Mouse (Mus musculus): ENCODE measurements at regions not wholly inside any gene's neighbourhood (a gene's known extent, or its start where the extent isn't known, plus 50 kb on each side); places are given as distances from the start of the nearest gene placed in this dataset.

DNA sequence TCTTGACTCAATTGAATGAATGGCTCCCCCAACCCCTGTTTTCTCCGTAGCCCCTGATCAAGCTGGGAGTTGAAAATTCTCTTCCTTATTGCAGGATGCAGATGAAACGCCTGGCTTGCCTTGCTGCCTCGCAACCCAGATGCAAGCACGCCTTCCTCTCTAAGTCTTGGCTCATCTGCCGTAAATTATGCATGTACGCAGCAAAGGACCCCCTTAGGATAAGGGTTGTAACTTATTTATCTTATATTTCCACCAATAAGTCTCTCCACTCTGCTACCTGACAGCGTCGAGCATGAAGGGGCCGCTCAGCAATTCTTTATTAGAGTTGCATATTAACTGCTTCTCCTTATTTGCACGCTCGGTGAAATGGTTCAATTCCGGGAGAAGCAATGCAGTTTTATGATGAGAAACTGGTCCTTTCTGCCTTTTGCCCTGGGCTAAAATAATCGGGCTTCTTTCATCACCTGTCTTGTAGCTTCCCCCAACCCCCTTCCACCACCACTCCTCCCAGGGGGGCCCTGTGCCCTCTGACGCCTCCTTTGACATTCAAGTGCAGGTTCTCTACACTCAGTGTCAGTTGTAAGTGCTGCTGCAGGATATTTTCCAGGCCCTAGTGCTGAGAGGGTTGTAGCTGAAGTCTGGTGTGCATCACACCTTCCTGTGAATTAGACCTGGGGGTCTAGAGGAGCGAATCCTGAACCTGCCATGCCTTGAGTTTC lies 246.0 kb downstream of the Eipr1 start:
- DNase-seq (ENCODE audit: low spot score) (peak; percentile 3), ATAC-seq (ENCODE audit: low FRiP score) (no peak)
- Histone ChIP-seq H3K9ac (replicated peaks; ENCODE audit: low read length, poor library complexity, severe bottlenecking) (no peak overlapping the region), H3K9me3 (ENCODE audit: low read length) (no peaks in the 10 kb centered on the region), H3K27ac (ENCODE audit: low read depth, low read length) (no peak overlapping the region), H3K4me3 (ENCODE audit: low read depth, low read length) (no peak overlapping the region), H3K4me2 (ENCODE audit: low read depth, low read length, poor library complexity, severe bottlenecking) (no peak overlapping the region), H3K4me1 (ENCODE audit: insufficient read depth, low read length) (no peaks in the 10 kb centered on the region), H3K27me3 (ENCODE audit: insufficient read depth, low read length) (no peaks in the 10 kb centered on the region), H3K36me3 (ENCODE audit: insufficient read depth, low read length) (no peaks in the 10 kb centered on the region)
- TF ChIP-seq CTCF (IDR thresholded peaks at IDR 0.05) = no peak
- WGBS = 53% methylated on average over 15 of the region's 15 CpGs

DNA sequence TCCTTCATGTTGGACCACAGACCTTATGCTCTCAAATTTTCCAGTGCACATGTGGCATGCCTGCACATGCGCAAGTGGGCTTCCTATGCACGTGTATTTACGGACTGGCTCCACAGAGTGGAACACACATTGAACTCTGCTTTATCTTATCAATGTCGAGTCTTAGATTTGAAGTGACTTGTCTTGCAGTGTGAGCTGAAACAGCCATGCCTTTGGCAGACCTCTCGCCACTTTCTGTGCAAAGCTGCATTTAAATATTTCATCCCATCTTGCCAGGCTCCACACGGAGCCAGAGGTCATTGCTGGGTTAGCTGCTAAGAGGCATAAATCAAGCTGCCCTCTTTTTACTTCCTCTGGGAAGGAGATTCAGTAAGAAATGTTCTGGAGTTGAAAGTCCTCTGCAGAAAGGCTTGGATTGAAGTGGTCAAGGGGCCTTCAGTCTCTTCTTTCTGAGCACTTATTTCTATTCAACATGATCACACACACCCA lies 248.4 kb downstream of the Eipr1 start:
- no peaks in the 10 kb centered on the region for H3K36me3 ChIP-seq (ENCODE audit: insufficient read depth, low read length)
- no peak overlapping the region for H3K27ac ChIP-seq (ENCODE audit: low read depth, low read length)
- no peak overlapping the region for H3K4me2 ChIP-seq (ENCODE audit: low read depth, low read length, poor library complexity, severe bottlenecking)
- H3K9me3 ChIP-seq (ENCODE audit: low read length) = no peaks in the 10 kb centered on the region
- ATAC-seq (ENCODE audit: low FRiP score) (no peak), DNase-seq (ENCODE audit: low spot score) (no peak)
- no peak overlapping the region for H3K9ac ChIP-seq (replicated peaks; ENCODE audit: low read length, poor library complexity, severe bottlenecking)
- H3K4me1 ChIP-seq (ENCODE audit: insufficient read depth, low read length) = no peaks in the 10 kb centered on the region
- WGBS = 66% methylated on average over 6 of the region's 6 CpGs
- no peak for TF ChIP-seq CTCF (IDR thresholded peaks at IDR 0.05)
- no peak overlapping the region for H3K4me3 ChIP-seq (ENCODE audit: low read depth, low read length)
- H3K27me3 ChIP-seq (ENCODE audit: insufficient read depth, low read length) = no peaks in the 10 kb centered on the region

DNA sequence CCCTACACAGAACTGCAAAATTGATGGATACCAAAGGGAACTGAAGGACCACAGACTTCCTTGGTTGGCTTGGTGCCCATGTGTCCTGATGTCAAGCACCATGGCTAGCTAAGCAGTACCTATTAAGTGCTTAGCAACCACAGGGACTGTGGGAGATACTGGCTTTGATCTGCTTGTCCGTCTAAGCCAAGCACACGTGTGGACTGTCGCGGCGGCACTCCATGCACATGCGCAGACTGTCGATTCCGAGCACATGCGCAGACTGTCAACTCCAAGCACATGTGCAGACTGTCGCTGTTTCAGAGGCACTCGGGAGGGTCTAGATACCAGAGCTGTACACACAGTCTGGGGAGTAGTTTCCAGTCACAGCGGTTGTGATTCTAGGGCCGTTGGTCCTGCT lies 252.9 kb downstream of the Eipr1 start:
- Histone ChIP-seq H3K36me3 (ENCODE audit: insufficient read depth, low read length) (no peaks in the 10 kb centered on the region), H3K27me3 (ENCODE audit: insufficient read depth, low read length) (no peaks in the 10 kb centered on the region), H3K4me2 (ENCODE audit: low read depth, low read length, poor library complexity, severe bottlenecking) (no peak overlapping the region), H3K9me3 (ENCODE audit: low read length) (no peaks in the 10 kb centered on the region), H3K27ac (ENCODE audit: low read depth, low read length) (no peak overlapping the region), H3K9ac (replicated peaks; ENCODE audit: low read length, poor library complexity, severe bottlenecking) (no peak overlapping the region), H3K4me1 (ENCODE audit: insufficient read depth, low read length) (no peaks in the 10 kb centered on the region), H3K4me3 (ENCODE audit: low read depth, low read length) (no peak overlapping the region)
- 0 out of 2 replicates have a peak, but pooled peaks have one; percentile 41 for ATAC-seq (ENCODE audit: low FRiP score)
- 60% methylated on average over 13 of the region's 13 CpGs for WGBS
- no peak for TF ChIP-seq CTCF (IDR thresholded peaks at IDR 0.05)
- DNase-seq (ENCODE audit: low spot score) = peak; percentile 57

DNA sequence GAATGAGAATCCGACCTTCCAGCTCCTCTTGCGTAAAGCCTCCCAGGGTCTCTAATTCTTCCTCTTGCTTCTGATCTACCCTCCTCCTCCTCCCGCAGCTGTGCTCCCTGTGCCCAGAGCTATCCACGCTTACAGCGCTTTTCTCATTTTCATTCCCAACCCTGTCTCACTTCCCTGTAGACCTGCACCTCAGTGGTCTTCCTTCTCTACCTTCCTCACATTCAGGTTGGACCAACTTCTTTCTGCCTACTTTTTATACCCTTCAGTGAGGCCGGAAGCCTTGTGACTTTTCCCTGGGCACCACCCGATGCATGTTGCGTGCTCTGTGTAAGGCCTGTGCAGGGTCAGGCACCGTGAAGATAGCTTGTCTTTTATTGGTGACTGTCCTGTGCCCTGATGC lies 263.0 kb downstream of the Eipr1 start:
- Histone ChIP-seq H3K4me3 (ENCODE audit: low read depth, low read length) (no peak overlapping the region), H3K9me3 (ENCODE audit: low read length) (no peaks in the 10 kb centered on the region), H3K27ac (ENCODE audit: low read depth, low read length) (no peak overlapping the region), H3K27me3 (ENCODE audit: insufficient read depth, low read length) (no peaks in the 10 kb centered on the region), H3K9ac (replicated peaks; ENCODE audit: low read length, poor library complexity, severe bottlenecking) (no peak overlapping the region), H3K36me3 (ENCODE audit: insufficient read depth, low read length) (no peaks in the 10 kb centered on the region), H3K4me2 (ENCODE audit: low read depth, low read length, poor library complexity, severe bottlenecking) (no peak overlapping the region), H3K4me1 (ENCODE audit: insufficient read depth, low read length) (no peaks in the 10 kb centered on the region; the same call in 1 of the 2 replicates)
- ATAC-seq (ENCODE audit: low FRiP score) = no peak
- 88% methylated on average over 9 of the region's 9 CpGs for WGBS
- TF ChIP-seq CTCF (IDR thresholded peaks at IDR 0.05) = no peak
- DNase-seq (ENCODE audit: low spot score) = no peak

DNA sequence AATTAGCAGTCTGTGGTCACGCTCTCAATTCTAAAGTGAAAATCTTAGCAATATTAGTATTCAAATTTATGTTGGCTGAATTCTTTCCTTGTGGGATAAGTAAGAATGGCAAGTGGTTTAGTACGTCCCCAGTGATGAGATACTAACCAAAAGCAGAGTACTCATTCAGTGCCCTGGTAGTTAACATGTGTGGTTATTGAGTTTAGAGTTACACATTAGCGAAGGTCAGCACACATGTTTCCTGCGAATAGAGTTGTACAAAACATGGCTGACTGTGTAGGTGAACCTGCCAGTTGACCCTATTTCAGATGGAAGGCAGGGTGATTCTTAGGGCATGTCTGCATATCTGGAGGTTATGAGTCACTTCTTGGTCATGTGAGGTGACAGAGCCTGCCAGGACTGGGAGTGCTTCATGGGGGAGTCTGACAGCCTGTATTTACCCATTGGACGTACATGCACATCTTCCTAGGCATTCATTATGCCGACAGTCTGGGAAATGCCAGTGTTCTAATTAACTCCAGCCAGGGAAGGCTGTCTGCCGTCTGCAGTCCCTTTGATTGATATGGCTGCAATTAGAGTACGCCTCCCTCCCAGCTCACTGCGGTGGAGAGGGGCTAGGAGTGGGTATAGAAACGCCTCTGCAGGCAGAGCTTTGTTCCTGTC lies 263.7 kb downstream of the Eipr1 start:
- ATAC-seq (ENCODE audit: low FRiP score) (no peak), DNase-seq (ENCODE audit: low spot score) (peak; percentile 50)
- Histone ChIP-seq H3K9me3 (ENCODE audit: low read length) (no peaks in the 10 kb centered on the region), H3K36me3 (ENCODE audit: insufficient read depth, low read length) (no peaks in the 10 kb centered on the region), H3K27me3 (ENCODE audit: insufficient read depth, low read length) (no peaks in the 10 kb centered on the region), H3K4me2 (ENCODE audit: low read depth, low read length, poor library complexity, severe bottlenecking) (no peak overlapping the region), H3K4me1 (ENCODE audit: insufficient read depth, low read length) (no peaks in the 10 kb centered on the region; the same call in 1 of the 2 replicates), H3K4me3 (ENCODE audit: low read depth, low read length) (no peak overlapping the region), H3K27ac (ENCODE audit: low read depth, low read length) (no peak overlapping the region), H3K9ac (replicated peaks; ENCODE audit: low read length, poor library complexity, severe bottlenecking) (no peak overlapping the region)
- WGBS = 53% methylated on average over 10 of the region's 10 CpGs
- TF ChIP-seq CTCF (IDR thresholded peaks at IDR 0.05) = no peak

DNA sequence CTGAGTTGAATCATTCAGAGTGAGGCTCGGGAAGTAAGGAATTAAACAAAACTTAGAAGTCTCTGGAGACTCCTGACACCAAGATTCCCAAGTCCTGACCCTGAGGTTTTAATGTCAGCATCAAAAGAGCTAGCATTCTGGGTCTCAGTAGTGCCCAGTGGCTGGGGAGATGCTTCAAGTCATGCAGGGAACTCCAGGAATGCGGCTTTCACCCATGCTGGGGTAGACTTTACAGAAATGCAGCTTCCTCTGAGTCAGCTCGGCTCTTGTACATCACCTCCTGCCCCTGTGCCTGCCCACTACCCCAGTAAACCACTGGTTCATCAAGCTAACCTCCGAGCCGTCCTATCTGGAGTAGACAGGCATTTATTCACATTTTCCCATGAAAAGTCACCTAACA lies 269.5 kb downstream of the Eipr1 start:
- Histone ChIP-seq H3K4me3 (ENCODE audit: low read depth, low read length) (no peak overlapping the region), H3K9ac (replicated peaks; ENCODE audit: low read length, poor library complexity, severe bottlenecking) (no peak overlapping the region), H3K4me1 (ENCODE audit: insufficient read depth, low read length) (no peaks in the 10 kb centered on the region), H3K9me3 (ENCODE audit: low read length) (no peaks in the 10 kb centered on the region), H3K27ac (ENCODE audit: low read depth, low read length) (no peak overlapping the region), H3K36me3 (ENCODE audit: insufficient read depth, low read length) (no peaks in the 10 kb centered on the region), H3K4me2 (ENCODE audit: low read depth, low read length, poor library complexity, severe bottlenecking) (no peak overlapping the region), H3K27me3 (ENCODE audit: insufficient read depth, low read length) (no peaks in the 10 kb centered on the region)
- no peak for TF ChIP-seq CTCF (IDR thresholded peaks at IDR 0.05)
- no peak for ATAC-seq (ENCODE audit: low FRiP score)
- WGBS = 76% methylated on average over 5 of the region's 5 CpGs
- DNase-seq (ENCODE audit: low spot score) = no peak

Measured in midbrain, postnatal 0 days (tissue).